Mouse (Mus musculus) heart, embryonic 10.5 days (tissue): Measurements from ENCODE around the gene Rplp2. TPM values are rescaled to one million over a fixed set of nuclear protein-coding genes. Genes with fewer than 3 reads are reported as not detected.

Experiments used
- DNase-seq: peaks from one replicate; pipeline ENCODE4 v3.0.0-alpha.2; 2017; ENCODE audit warnings: low spot score
- H3K27ac ChIP-seq: fragments of 300-500 bp; sonication (generic); 2 replicates; pipeline ENCODE4 v1.5.1; 2016; ENCODE audit warnings: mild to moderate bottlenecking
- H3K27me3 ChIP-seq: fragments of 300-500 bp; sonication (generic); 2 replicates; pipeline ENCODE4 v1.6.1; 2016; ENCODE audit warnings: mild to moderate bottlenecking; ENCODE audit not compliant: poor library complexity, insufficient read depth, severe bottlenecking
- H3K36me3 ChIP-seq: fragments of 300-500 bp; sonication (generic); 2 replicates; pipeline ENCODE4 v1.6.1; 2016; ENCODE audit warnings: mild to moderate bottlenecking, moderate library complexity
- H3K4me1 ChIP-seq: fragments of 300-500 bp; sonication (generic); 2 replicates; pipeline ENCODE4 v1.6.1; 2016; ENCODE audit warnings: mild to moderate bottlenecking
- H3K4me3 ChIP-seq: fragments of 300-500 bp; sonication (generic); 2 replicates; pipeline ENCODE4 v1.5.1; 2016; ENCODE audit warnings: mild to moderate bottlenecking, moderate library complexity
- H3K9me3 ChIP-seq: fragments of 300-500 bp; sonication (generic); 2 replicates; pipeline ENCODE4 v1.6.1; 2016; ENCODE audit warnings: mild to moderate bottlenecking, moderate library complexity
- WGBS: fragments of 180-500 bp; shearing (Covaris S2); methylation state at CpG from one replicate; pipeline ENCODE4 v1.1.7; 2016; 5-methylcytosine and 5-hydroxymethylcytosine counted together
- polyA plus RNA-seq: library from polyadenylated mRNA; unstranded; fragments of >200 nt; fragmentation: Nextera tagmentation; extraction: Ambion mirVana; gene quantifications from 2 replicates; pipeline ENCODE4 v1.2.1, GENCODE M21; 2016

The Rplp2 gene
- polyA plus RNA-seq, 1 experiment from 2014 or later = 900 TPM

GRCm38 (mm10) chr7:141420030-141420702, 27.0 kb upstream of the Rplp2 start:
- DNase-seq = no peak
- WGBS = 74% methylated on average over 9 of the region's 9 CpGs
- no peaks in the 10 kb centered on the region for H3K9me3 ChIP-seq
- H3K27me3 ChIP-seq = no peaks in the 10 kb centered on the region
- no peaks in the 10 kb centered on the region for H3K36me3 ChIP-seq
- no peak overlapping the region for H3K4me3 ChIP-seq
- H3K27ac ChIP-seq = no peak overlapping the region
- no peaks in the 10 kb centered on the region for H3K4me1 ChIP-seq

DNA sequence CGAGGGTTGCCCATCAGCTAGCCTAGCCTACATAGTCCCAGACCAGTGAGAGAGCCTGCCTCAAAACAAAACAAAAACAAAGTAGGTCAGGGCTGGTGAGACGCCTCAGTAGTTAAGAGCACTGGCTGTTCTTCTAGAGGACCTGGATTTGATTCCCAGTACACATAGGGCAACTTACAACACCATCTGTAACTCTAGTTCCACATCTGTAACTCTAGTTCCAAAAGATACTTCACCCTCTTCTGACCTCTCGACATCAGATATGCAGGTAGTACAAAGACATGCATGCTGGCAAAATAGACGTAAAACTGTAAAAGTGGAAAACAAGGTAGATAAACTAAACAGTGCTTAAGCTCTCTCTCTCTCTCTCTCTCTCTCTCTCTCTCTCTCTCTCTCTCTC, 23.4 kb upstream of the Rplp2 start:
- H3K9me3 ChIP-seq = no peaks in the 10 kb centered on the region
- WGBS = 65% methylated on average over 4 of the region's 4 CpGs
- DNase-seq = no peak
- no peaks in the 10 kb centered on the region for H3K36me3 ChIP-seq
- no peak overlapping the region for H3K4me3 ChIP-seq
- H3K4me1 ChIP-seq = peaks cover 22% of the 10 kb centered on the region
- H3K27me3 ChIP-seq = 0 out of 2 replicates have a peak, but pooled peaks cover 5% of the 10 kb centered on the region
- no peak overlapping the region for H3K27ac ChIP-seq

DNA sequence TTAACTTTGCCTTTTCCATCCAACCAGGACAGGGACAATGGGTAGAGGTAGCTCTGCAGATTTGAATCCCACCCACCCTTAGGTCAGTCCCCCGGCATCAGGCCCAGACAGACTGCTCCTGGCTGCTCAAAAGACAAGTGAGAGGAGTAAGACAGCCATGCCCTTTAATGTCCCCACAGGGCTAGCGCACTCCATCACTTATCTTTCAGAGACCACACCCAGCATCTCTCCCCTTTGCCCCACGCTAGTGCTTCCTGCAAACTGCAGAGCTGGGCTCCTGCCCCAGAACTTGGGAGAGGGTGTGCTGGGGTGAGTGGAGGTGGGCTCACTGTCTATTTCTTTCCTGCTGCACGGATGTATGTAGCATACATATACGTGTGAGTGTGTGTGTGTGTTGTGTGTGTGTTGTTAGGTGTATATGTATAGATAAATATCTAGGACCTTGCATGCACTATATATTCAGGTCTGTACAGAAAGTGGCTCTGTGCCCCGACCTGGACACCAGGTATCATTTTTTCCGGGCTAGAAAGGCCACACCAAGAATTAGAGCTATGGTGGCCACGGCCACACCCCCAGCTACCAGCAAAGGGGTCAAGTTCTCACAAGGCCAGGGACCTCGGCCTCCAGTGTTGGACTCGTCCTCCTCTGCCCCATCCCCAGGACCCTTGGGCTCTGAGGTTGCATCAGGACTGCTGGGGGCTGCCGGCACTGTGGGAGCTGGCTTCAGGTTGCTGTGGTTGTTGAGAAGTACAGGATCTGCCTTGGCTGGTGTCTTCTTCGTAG, 20.0 kb upstream of the Rplp2 start:
- no peak overlapping the region for H3K4me3 ChIP-seq
- peaks cover 19% of the 10 kb centered on the region for H3K36me3 ChIP-seq
- 68% methylated on average over 12 of the region's 12 CpGs for WGBS
- H3K27ac ChIP-seq = no peak overlapping the region
- H3K27me3 ChIP-seq = 0 out of 2 replicates have a peak, but pooled peaks cover 5% of the 10 kb centered on the region
- peaks cover 44% of the 10 kb centered on the region for H3K4me1 ChIP-seq
- no peak for DNase-seq
- no peaks in the 10 kb centered on the region for H3K9me3 ChIP-seq

- Histone ChIP-seq H3K36me3 (peaks cover 35% of the 10 kb centered on the region), H3K4me1 (peaks cover 54% of the 10 kb centered on the region), H3K27ac (peak overlapping the region; percentile 84), H3K27me3 (0 out of 2 replicates have a peak, but pooled peaks cover 5% of the 10 kb centered on the region), H3K9me3 (no peaks in the 10 kb centered on the region), H3K4me3 (peak overlapping the region; percentile 51)
- 52% methylated on average over 5 of the region's 5 CpGs for WGBS
- DNase-seq = no peak
Observed at GRCm38 (mm10) chr7:141428701-141429100, 18.5 kb upstream of the Rplp2 start.

DNA sequence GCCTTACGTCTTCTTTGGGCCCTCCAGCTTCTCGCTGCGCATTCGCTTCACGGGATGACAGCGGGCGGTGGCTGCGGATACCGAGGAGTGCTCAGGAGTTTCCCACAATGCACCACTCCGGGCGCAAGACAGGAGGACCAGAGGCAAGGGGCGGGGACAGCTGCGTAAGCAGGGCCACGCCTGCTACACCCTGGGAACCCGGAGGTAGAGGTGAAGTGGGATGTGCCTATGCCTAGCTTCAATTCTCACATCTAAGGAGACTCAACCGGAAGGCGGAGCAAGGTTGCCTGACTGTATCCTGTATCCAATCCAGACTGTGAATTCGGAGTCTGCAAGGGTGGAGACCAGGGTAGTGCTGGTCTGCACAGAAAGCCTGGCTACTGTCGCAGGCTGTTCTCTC, 17.9 kb upstream of the Rplp2 start, which contains the start of gene Cend1:
Cend1 (minus strand) TSS at position 182 of the 400 bp plus-strand sequence.
- Histone ChIP-seq H3K4me1 (peaks cover 60% of the 10 kb centered on the region), H3K9me3 (no peaks in the 10 kb centered on the region), H3K4me3 (peak within 1 kb of the TSS; percentile 51), H3K36me3 (peaks cover 37% of the 10 kb centered on the region), H3K27me3 (0 out of 2 replicates have a peak, but pooled peaks cover 5% of the 10 kb centered on the region), H3K27ac (peak within 1 kb of the TSS; percentile 84)
- DNase-seq = peak; percentile 90
- WGBS = 3% methylated on average over 19 of the region's 19 CpGs

DNA sequence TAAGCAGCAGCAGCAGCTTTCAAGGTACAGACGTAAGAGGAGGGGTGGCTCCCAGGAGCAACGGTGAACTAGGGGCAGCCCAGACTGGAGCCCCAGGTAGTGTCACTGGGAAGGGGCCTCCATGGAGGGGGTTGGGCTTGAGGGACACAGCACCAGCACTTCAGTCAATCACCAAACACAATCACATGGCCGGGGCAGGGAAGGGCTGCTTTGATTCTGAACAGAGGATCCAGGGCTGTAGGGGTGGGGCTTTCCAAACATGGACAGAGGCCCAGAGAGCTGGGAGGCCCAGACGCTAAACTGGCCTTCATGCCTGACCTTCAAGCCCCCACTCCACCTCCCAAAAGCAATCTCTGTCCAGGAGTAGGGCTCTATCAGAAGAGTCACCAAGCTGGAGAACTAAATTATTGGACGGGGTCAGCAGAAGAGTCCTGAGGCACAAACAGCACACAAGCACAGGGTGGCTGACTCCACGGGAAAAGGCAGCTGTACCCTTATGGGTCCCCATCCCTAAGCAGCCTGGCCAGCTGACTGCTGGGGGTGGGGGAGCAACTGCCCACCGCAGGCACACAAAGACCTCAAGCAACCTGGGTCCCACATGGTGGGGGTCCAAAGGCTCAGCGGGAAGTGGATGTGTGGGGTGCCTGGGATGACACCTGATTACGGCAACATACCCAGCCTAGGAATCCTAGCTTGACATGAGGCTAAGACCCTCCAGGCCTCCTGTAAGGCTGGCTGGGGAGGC, 17.2 kb upstream of the Rplp2 start:
- peaks cover 67% of the 10 kb centered on the region for H3K4me1 ChIP-seq
- H3K27ac ChIP-seq = peak overlapping the region; percentile 84
- no peaks in the 10 kb centered on the region for H3K9me3 ChIP-seq
- peaks cover 37% of the 10 kb centered on the region for H3K36me3 ChIP-seq
- H3K27me3 ChIP-seq = 0 out of 2 replicates have a peak, but pooled peaks cover 5% of the 10 kb centered on the region
- no peak for DNase-seq
- H3K4me3 ChIP-seq = peak overlapping the region; percentile 51
- WGBS = 53% methylated on average over 9 of the region's 9 CpGs

GRCm38 (mm10) chr7:141430585-141431240, 16.5 kb upstream of the Rplp2 start:
- Histone ChIP-seq H3K9me3 (no peaks in the 10 kb centered on the region), H3K4me3 (no peak overlapping the region), H3K4me1 (peaks cover 74% of the 10 kb centered on the region), H3K27me3 (0 out of 2 replicates have a peak, but pooled peaks cover 5% of the 10 kb centered on the region), H3K27ac (peak overlapping the region; percentile 84), H3K36me3 (peaks cover 37% of the 10 kb centered on the region)
- no peak for DNase-seq
- WGBS = 94% methylated on average over 9 of the region's 9 CpGs

GRCm38 (mm10) chr7:141431434-141432185, 15.6 kb upstream of the Rplp2 start:
- no peak overlapping the region for H3K27ac ChIP-seq
- 92% methylated on average over 19 of the region's 19 CpGs for WGBS
- H3K27me3 ChIP-seq = 0 out of 2 replicates have a peak, but pooled peaks cover 5% of the 10 kb centered on the region
- H3K4me3 ChIP-seq = no peak overlapping the region
- peaks cover 37% of the 10 kb centered on the region for H3K36me3 ChIP-seq
- DNase-seq = no peak
- H3K4me1 ChIP-seq = peaks cover 80% of the 10 kb centered on the region
- H3K9me3 ChIP-seq = no peaks in the 10 kb centered on the region

DNA sequence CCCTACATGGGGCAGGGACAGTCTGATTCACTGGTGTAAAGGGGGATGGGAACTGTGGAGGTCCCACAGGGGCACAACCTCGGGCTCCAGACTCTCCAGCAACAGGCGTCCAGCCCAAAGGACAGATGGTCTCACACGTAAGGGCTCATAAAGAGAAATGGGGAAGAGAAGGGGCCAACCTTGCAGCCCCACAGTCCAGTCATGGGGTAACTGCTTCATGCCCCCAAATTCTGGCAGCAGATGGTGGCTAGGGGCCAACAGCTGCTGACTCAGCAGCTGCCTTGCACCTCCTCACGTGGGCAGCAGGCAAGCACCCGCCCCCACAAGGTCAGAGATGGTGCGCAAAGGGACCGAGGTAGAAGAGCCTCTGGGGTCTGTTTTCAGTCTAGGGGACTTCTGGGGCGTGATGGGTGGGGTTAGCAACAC, 15.0 kb upstream of the Rplp2 start:
- no peak overlapping the region for H3K27ac ChIP-seq
- DNase-seq = no peak
- H3K36me3 ChIP-seq = peaks cover 37% of the 10 kb centered on the region
- 0 out of 2 replicates have a peak, but pooled peaks cover 5% of the 10 kb centered on the region for H3K27me3 ChIP-seq
- no peak overlapping the region for H3K4me3 ChIP-seq
- peaks cover 78% of the 10 kb centered on the region for H3K4me1 ChIP-seq
- no peaks in the 10 kb centered on the region for H3K9me3 ChIP-seq
- WGBS = 88% methylated on average over 8 of the region's 8 CpGs

GRCm38 (mm10) chr7:141432741-141433516, 14.2 kb upstream of the Rplp2 start:
- no peak overlapping the region for H3K4me3 ChIP-seq
- H3K36me3 ChIP-seq = peaks cover 37% of the 10 kb centered on the region
- H3K27ac ChIP-seq = no peak overlapping the region
- 89% methylated on average over 6 of the region's 6 CpGs for WGBS
- H3K9me3 ChIP-seq = no peaks in the 10 kb centered on the region
- H3K27me3 ChIP-seq = no peaks in the 10 kb centered on the region
- no peak for DNase-seq
- H3K4me1 ChIP-seq = peaks cover 76% of the 10 kb centered on the region
